Mouse (Mus musculus): ENCODE data around the gene Arhgap24. TPM values are rescaled to one million over a fixed set of nuclear protein-coding genes. Genes with fewer than 3 reads are reported as not detected.
A peak's percentile ranks its signal among the peaks of the same experiment; 100 is the strongest.

Gene Arhgap24
- total and polyA plus RNA-seq, 3 experiments = 34.7 to 51.6 (median 47.9) TPM

DNA sequence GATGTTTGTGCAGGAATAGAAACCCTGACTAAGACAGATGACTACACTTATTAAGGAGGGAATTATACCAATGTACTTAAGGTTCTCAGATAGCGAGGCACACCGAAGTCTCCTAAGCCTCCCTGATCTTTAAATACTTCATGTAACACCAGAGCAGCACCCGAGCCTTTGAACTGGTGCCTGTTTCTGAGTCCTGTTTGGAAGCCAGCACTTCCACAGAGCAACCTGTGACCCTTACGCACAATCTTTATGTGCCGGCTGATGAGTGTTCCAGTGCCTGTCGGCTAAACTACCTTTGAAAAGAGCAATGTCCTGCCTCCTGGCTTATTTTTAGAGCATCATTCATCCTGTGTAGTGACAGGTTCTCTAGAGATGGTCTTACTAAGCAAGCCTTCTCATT lies 221.4 kb downstream of the Arhgap24 start:
- in situ Hi-C loops (cut with MboI; ENCODE audit: low pct_ligation_motif_present, low pct_unique_long_range_greater_than_20kb, low sequenced_read_pairs) = loop anchor here (25.0 kb wide), 1 partner anchor 160 kb away; no protein-coding TSS in a partner anchor
- no peak for DNase-seq (ENCODE audit: extremely low read depth)
- H3K79me2 ChIP-seq (replicated peaks; ENCODE audit: control insufficient read depth, extremely low read depth, insufficient read depth, poor library complexity, severe bottlenecking) = no peaks in the 10 kb centered on the region
- H3K9ac ChIP-seq (ENCODE audit: insufficient read depth, low read depth) = no peak overlapping the region
- dilution Hi-C loops (cut with MboI; ENCODE audit: extremely low pct_ligation_motif_present, extremely low pct_unique_long_range_greater_than_20kb, low sequenced_read_pairs) = no loop called here
- H3K4me2 ChIP-seq (ENCODE audit: insufficient read depth, low read depth, poor library complexity, severe bottlenecking) = no peak overlapping the region
- no peaks in the 10 kb centered on the region for H3K27me3 ChIP-seq (replicated peaks)
- H3K36me3 ChIP-seq (replicated peaks in 1 of 2; ENCODE audit: control insufficient read depth in 1 of 2, insufficient read depth in 1 of 2, low read length in 1 of 2) = peaks cover 0 to 38% of the 10 kb centered on the region in 2 experiments
- no peak overlapping the region for H3K4me3 ChIP-seq (replicated peaks in 1 of 3; ENCODE audit: low read depth in 2 of 3, low read length in 2 of 3, poor library complexity in 1 of 3)
- no peak overlapping the region for H3K27ac ChIP-seq (ENCODE audit: insufficient read depth, low read depth)
- no peaks in the 10 kb centered on the region for H3K9me3 ChIP-seq (replicated peaks; ENCODE audit: low read length)
- TF ChIP-seq ELF1 (IDR thresholded peaks at IDR 0.05; ENCODE audit: low read depth, low read length) (no peak), NRF1 (IDR thresholded peaks at IDR 0.05; ENCODE audit: low read depth, low read length) (no peak), RCOR1 (conservative IDR thresholded peaks at IDR 0.05; ENCODE audit: low read depth, low read length) (no peak), MAX (IDR thresholded peaks at IDR 0.05; ENCODE audit: low read length) (no peak), ETS1 (conservative IDR thresholded peaks at IDR 0.05; ENCODE audit: low read depth, low read length) (no peak), MEF2A (IDR thresholded peaks at IDR 0.05; ENCODE audit: borderline replicate concordance, low read depth, low read length) (no peak), EP300 (IDR thresholded peaks at IDR 0.05; ENCODE audit: low read length) (no peak), TCF12 (IDR thresholded peaks at IDR 0.05; ENCODE audit: low read depth, low read length) (no peak), JUN (IDR thresholded peaks at IDR 0.05; ENCODE audit: insufficient read depth, low read depth, low read length) (no peak), NELFE (IDR thresholded peaks at IDR 0.05; ENCODE audit: low read depth, low read length) (no peak), BHLHE40 (IDR thresholded peaks at IDR 0.05; ENCODE audit: low read depth, low read length) (no peak), JUND (conservative IDR thresholded peaks at IDR 0.05; ENCODE audit: low read depth, low read length) (no peak), HCFC1 (IDR thresholded peaks at IDR 0.05; ENCODE audit: low read depth, low read length) (no peak), CHD1 (IDR thresholded peaks at IDR 0.05; ENCODE audit: low read depth, low read length) (no peak), KAT2A (IDR thresholded peaks at IDR 0.05; ENCODE audit: insufficient replicate concordance, low read length) (no peak), IRF4 (IDR thresholded peaks at IDR 0.05; ENCODE audit: low read depth, low read length) (no peak), MXI1 (IDR thresholded peaks at IDR 0.05; ENCODE audit: low read depth, low read length) (no peak), MAFK (IDR thresholded peaks at IDR 0.05; ENCODE audit: insufficient replicate concordance, low read length) (no peak)
- peaks cover 0 to 35% of the 10 kb centered on the region in 2 experiments; a peak in 3 of 4 replicates for H3K4me1 ChIP-seq (ENCODE audit: control insufficient read depth in 1 of 2, insufficient read depth in 2 of 2)

DNA sequence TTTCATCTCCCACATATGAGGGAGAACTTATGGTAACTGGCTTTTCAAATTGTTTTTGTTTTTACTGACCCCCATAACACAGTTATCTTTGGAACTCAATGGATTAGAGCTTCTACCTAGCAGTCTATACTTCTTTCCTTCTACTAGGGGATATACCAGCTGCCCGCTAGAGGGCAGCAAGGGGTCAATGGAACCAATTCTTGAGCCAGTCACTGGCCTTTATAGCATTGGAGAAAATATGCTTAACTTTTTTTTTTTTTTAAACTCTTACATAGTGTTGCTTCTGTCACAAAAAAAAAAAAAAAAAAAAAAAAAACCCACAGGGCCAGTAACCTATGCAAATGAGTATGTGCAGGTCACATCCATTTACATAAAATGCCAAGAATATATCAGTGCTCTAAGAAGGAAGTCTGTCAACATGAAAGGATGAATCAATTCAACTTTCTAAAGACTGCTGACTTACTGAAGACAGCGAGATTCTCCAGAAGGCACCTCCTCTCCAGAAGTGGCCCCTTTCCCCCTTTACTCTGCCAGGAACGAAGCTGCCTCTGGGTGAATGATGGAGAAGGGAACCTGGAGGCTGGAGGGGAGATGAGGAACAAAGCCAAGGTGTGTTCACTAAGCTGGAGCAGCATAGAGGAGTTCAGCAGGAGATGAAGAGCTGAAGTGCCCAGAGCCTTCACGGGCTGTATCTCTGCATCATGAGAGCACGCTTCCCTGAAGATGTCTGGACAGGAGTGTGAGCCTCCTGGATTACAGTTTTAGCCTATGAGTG lies 222.3 kb downstream of the Arhgap24 start:
- dilution Hi-C loops (cut with MboI; ENCODE audit: extremely low pct_ligation_motif_present, extremely low pct_unique_long_range_greater_than_20kb, low sequenced_read_pairs) = no loop called here
- Histone ChIP-seq H3K36me3 (replicated peaks in 1 of 2; ENCODE audit: control insufficient read depth in 1 of 2, insufficient read depth in 1 of 2, low read length in 1 of 2) (peaks cover 0 to 42% of the 10 kb centered on the region in 2 experiments), H3K4me2 (ENCODE audit: insufficient read depth, low read depth, poor library complexity, severe bottlenecking) (no peak overlapping the region), H3K4me1 (ENCODE audit: control insufficient read depth in 1 of 2, insufficient read depth in 2 of 2) (peaks cover 0 to 28% of the 10 kb centered on the region in 2 experiments; a peak in 2 of 4 replicates), H3K27me3 (replicated peaks) (no peaks in the 10 kb centered on the region), H3K9me3 (replicated peaks; ENCODE audit: low read length) (no peaks in the 10 kb centered on the region), H3K9ac (ENCODE audit: insufficient read depth, low read depth) (no peak overlapping the region), H3K27ac (ENCODE audit: insufficient read depth, low read depth) (no peak overlapping the region), H3K4me3 (replicated peaks in 1 of 3; ENCODE audit: low read depth in 2 of 3, low read length in 2 of 3, poor library complexity in 1 of 3) (no peak overlapping the region), H3K79me2 (replicated peaks; ENCODE audit: control insufficient read depth, extremely low read depth, insufficient read depth, poor library complexity, severe bottlenecking) (no peaks in the 10 kb centered on the region)
- peak; percentile 71 for DNase-seq (ENCODE audit: extremely low read depth)
- peak; percentile 89 for TF ChIP-seq ZNF384 (IDR thresholded peaks at IDR 0.05; ENCODE audit: low read depth, low read length)
- no peak for TF ChIP-seq BHLHE40 (IDR thresholded peaks at IDR 0.05; ENCODE audit: low read depth, low read length)
- TF ChIP-seq HCFC1 (IDR thresholded peaks at IDR 0.05; ENCODE audit: low read depth, low read length) = no peak
- TF ChIP-seq MYC (IDR thresholded peaks at IDR 0.05; ENCODE audit: low read depth, low read length) = no peak
- no peak for TF ChIP-seq USF1 (IDR thresholded peaks at IDR 0.05; ENCODE audit: low read depth, low read length)
- TF ChIP-seq GABPA (IDR thresholded peaks at IDR 0.05; ENCODE audit: insufficient replicate concordance, low read depth, low read length) = no peak
- TF ChIP-seq MAFK (IDR thresholded peaks at IDR 0.05; ENCODE audit: insufficient replicate concordance, low read length) = no peak
- TF ChIP-seq ZC3H11A (IDR thresholded peaks at IDR 0.05; ENCODE audit: low read depth, low read length) = no peak
- no peak for TF ChIP-seq UBTF (IDR thresholded peaks at IDR 0.05; ENCODE audit: low read depth, low read length)
- no peak for TF ChIP-seq ETS1 (conservative IDR thresholded peaks at IDR 0.05; ENCODE audit: low read depth, low read length)
- no peak for TF ChIP-seq TCF12 (IDR thresholded peaks at IDR 0.05; ENCODE audit: low read depth, low read length)
- peak; percentile 71 for TF ChIP-seq RAD21 (IDR thresholded peaks at IDR 0.05; ENCODE audit: low read depth, low read length)
- no peak for TF ChIP-seq MAX (IDR thresholded peaks at IDR 0.05; ENCODE audit: low read length)
- TF ChIP-seq SMC3 (IDR thresholded peaks at IDR 0.05; ENCODE audit: low read depth, low read length) = peak; percentile 74
- TF ChIP-seq ZKSCAN1 (IDR thresholded peaks at IDR 0.05; ENCODE audit: borderline replicate concordance, low read depth, low read length) = no peak
- TF ChIP-seq RCOR1 (conservative IDR thresholded peaks at IDR 0.05; ENCODE audit: low read depth, low read length) = no peak
- no peak for TF ChIP-seq ZMIZ1 (IDR thresholded peaks at IDR 0.05; ENCODE audit: low read depth, low read length)
- no peak for TF ChIP-seq POLR2A (IDR thresholded peaks at IDR 0.05; ENCODE audit: low read depth, low read length)
- peak; percentile 50 to 77 for TF ChIP-seq CTCF (conservative IDR thresholded peaks at IDR 0.05 in 1 of 2, IDR thresholded peaks at IDR 0.05 in 1 of 2; ENCODE audit: low read depth in 2 of 2, low read length in 2 of 2)
- in situ Hi-C loops (cut with MboI; ENCODE audit: low pct_ligation_motif_present, low pct_unique_long_range_greater_than_20kb, low sequenced_read_pairs) = loop anchor here (25.0 kb wide), 1 partner anchor 159 kb away; no protein-coding TSS in a partner anchor
